Mouse (Mus musculus): ENCODE data around the gene 9230102O04Rik. TPM values are rescaled to one million over a fixed set of nuclear protein-coding genes. Genes with fewer than 3 reads are reported as not detected.
A peak's percentile ranks its signal among the peaks of the same experiment; 100 is the strongest.

The 9230102O04Rik gene
- polyA plus RNA-seq, 1 experiment from 2014 or later, result 0.65 TPM

DNA sequence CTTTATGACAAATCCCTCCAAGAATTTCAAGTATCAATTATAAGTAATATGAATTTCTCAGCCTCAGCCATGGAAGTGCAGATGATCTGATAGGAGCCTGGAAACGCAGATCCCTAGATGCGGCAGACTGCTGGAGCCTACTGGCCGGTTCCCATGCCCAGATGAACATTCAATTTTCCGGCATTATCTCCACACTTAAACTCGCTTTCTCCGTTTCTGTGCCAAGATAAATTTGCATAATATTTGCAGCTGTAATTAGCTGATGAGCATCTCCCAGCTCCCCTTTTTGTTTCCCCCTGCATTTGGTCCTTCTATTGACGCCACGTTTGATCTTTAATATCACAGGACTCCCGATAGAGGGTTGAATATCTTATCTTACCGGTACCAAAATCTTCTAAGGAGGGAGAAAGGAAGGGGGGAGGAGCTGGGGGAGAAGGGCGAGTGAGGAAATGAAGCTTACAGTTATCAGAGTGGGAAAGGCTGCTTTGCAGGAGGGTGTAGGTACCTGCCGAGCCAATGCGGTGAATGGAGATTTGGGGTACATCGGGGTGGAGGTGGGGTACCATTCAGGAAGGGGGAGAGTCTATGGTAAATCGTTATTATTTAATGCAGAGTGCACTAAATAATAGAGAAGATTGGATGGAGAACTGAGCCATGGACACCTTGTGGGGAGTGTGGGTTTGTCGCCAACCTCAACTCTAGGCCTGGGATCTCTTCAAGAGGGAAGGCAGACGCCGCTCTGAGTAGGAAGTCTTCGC, 5.7 kb upstream of the 9230102O04Rik start:
- peaks cover 9% of the 10 kb centered on the region for H3K4me1 ChIP-seq

DNA sequence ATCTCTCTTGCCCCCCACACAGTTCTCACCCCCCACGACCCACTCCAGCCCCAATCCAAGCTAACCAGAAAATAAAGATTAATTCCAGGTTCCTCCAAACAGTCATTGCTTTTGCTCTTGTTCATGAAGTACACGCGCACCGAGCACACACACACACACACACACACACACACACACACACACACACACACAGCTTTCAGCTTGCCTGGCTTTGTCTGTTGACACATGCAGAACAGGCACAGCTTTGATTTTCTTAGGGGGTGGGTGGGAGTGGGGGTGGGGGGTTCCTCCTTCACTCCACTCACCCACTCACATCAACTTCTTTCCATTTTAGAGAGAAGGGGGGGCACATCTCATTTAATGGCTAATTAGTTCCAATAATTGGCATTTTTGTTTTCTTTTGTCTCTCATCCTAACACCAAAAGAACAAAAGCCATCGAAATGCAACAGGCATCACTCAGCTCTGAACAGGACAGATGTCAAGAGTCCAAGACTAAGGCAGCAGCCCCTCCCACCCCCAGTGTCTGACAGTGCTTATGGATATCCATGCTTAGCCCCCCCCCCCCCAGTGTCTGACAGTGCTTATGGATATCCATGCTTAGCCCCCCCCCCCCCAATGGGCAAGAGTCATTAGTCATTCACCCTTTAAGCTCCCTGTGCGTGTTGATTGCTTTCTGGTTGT, 4.1 kb upstream of the 9230102O04Rik start:
- H3K27ac ChIP-seq (replicated peaks), result no peak overlapping the region
- ATAC-seq (ENCODE audit: insufficient number of reproducible peaks, low FRiP score, low TSS enrichment, low read depth), result no peak
- peaks cover 20% of the 10 kb centered on the region for H3K4me1 ChIP-seq
- no peaks in the 10 kb centered on the region for H3K9me3 ChIP-seq (replicated peaks)
- no peak overlapping the region for H3K4me2 ChIP-seq (replicated peaks)
- peaks cover 90% of the 10 kb centered on the region for H3K27me3 ChIP-seq
- H3K4me3 ChIP-seq (replicated peaks), result no peak overlapping the region
- 9% methylated on average over 6 of the region's 6 CpGs for WGBS
- no peaks in the 10 kb centered on the region for H3K36me3 ChIP-seq
- no peak overlapping the region for H3K9ac ChIP-seq

More for the DNA sequence above, 5.7 kb upstream of the 9230102O04Rik start:
- WGBS, result 4% methylated on average over 19 of the region's 19 CpGs
- Histone ChIP-seq H3K9ac (no peak overlapping the region), H3K36me3 (no peaks in the 10 kb centered on the region), H3K4me2 (replicated peaks) (no peak overlapping the region), H3K27ac (replicated peaks) (no peak overlapping the region), H3K27me3 (peaks cover 93% of the 10 kb centered on the region), H3K9me3 (replicated peaks) (no peaks in the 10 kb centered on the region), H3K4me3 (replicated peaks) (no peak overlapping the region)
- no peak for ATAC-seq (ENCODE audit: insufficient number of reproducible peaks, low FRiP score, low TSS enrichment, low read depth)

DNA sequence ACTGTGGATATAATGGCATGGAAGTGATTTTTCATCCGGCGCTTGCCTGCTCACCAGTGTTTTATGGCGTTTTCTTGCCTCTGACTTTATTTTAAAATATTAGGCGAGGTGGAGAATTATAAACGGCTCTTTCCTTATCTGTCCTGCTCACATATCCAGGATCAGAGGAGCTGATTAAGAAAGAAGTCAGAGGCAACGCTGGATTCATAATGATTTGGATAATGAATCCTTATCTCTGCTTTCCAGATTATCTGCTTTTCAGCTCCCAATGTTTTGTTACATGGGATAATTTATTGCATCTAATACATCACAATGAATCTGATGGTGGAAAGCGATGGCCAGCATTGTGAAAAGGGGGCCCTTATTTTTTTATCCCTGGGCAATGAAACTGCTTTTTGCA, 3.2 kb upstream of the 9230102O04Rik start:
- no peak overlapping the region for H3K4me3 ChIP-seq (replicated peaks)
- 11% methylated on average over 7 of the region's 7 CpGs for WGBS
- H3K9me3 ChIP-seq (replicated peaks), result no peaks in the 10 kb centered on the region
- peaks cover 89% of the 10 kb centered on the region for H3K27me3 ChIP-seq
- no peak overlapping the region for H3K4me2 ChIP-seq (replicated peaks)
- H3K9ac ChIP-seq, result no peak overlapping the region
- ATAC-seq (ENCODE audit: insufficient number of reproducible peaks, low FRiP score, low TSS enrichment, low read depth), result no peak
- no peaks in the 10 kb centered on the region for H3K36me3 ChIP-seq
- peaks cover 20% of the 10 kb centered on the region for H3K4me1 ChIP-seq
- H3K27ac ChIP-seq (replicated peaks), result no peak overlapping the region

DNA sequence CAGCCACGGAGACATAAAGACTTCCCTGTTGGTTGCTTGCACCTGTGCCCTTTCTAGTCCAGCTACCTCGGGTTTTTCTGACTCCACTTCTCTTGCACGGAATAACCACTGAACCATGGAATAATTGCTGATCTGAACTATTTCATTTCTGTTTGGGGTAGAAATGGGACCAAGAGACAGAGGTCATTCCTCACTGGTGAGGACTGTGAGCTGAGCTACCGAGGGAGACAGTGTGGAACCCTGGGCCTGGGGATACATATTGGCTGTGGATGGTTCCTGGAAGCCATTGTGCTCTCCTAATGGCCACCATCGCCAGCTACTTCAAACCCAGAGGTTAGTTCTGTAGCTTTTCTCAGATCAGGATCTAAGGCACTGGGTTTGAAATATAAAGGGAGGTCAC, 1.6 kb upstream of the 9230102O04Rik start:
- Histone ChIP-seq H3K4me3 (replicated peaks) (no peak overlapping the region), H3K36me3 (no peaks in the 10 kb centered on the region), H3K9me3 (replicated peaks) (no peaks in the 10 kb centered on the region), H3K9ac (no peak overlapping the region), H3K27me3 (peaks cover 89% of the 10 kb centered on the region), H3K27ac (replicated peaks) (no peak overlapping the region), H3K4me1 (peaks cover 16% of the 10 kb centered on the region), H3K4me2 (replicated peaks) (no peak overlapping the region)
- ATAC-seq (ENCODE audit: insufficient number of reproducible peaks, low FRiP score, low TSS enrichment, low read depth), result no peak
- WGBS, result 7% methylated on average over 5 of the region's 5 CpGs

DNA sequence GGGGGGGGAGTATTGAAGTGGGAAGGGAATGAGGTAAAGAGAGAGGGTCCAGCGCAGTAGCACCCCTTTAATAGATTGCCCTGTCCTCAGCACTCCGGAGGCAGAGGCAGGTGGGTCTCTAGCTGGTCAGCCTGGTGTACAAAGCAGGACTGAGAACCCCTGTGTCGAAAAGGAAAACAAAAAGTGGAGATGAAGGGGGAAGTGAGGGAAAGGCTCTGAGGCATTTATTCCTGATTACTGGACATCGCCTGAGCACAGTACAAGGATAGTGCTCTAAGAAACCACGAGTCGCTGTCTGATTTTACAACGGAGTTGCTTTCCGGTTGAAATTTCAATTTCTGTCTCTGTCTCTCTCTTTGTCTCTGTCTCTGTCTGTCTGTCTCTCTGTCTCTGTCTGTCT, 911 bp upstream of the 9230102O04Rik start:
- Histone ChIP-seq H3K9me3 (replicated peaks) (no peaks in the 10 kb centered on the region), H3K4me2 (replicated peaks) (no peak overlapping the region), H3K27ac (replicated peaks) (no peak overlapping the region), H3K4me3 (replicated peaks) (peak overlapping the region; percentile 28), H3K36me3 (no peaks in the 10 kb centered on the region), H3K9ac (no peak overlapping the region), H3K4me1 (peaks cover 11% of the 10 kb centered on the region), H3K27me3 (peaks cover 89% of the 10 kb centered on the region)
- no peak for ATAC-seq (ENCODE audit: insufficient number of reproducible peaks, low FRiP score, low TSS enrichment, low read depth)
- 8% methylated on average over 8 of the region's 8 CpGs for WGBS

DNA sequence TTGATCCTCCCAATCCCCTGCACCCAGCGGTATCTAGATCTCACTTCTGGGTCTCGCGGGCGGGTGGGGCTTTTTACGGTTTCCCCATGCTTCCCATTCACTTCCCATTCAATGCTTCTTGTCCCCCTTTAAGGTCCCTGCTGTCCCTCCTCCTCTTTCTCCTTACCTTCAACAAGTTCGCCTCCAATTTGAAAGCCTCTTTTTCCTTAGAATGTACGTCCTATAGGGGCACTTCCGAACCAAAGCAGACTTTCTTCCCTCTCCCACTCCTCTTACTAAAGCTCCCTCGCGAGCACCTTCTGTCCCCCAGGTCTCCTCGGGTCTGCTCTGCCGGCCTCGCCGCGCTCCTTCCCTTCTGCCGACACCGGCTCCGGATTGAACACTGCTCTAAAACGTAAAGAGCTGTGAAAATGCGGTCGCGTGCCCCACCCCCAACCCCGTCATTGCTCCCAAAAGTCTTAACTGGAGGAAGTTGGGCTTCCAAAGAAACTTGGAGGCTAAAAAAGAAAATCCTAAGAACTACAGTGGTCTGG, 377 bp upstream of the 9230102O04Rik start, which contains the start of gene Gata3:
Gene Gata3 (minus strand): TSS at position 384 of the 533 bp plus-strand sequence.
- Histone ChIP-seq H3K4me1 (peaks cover 11% of the 10 kb centered on the region), H3K9me3 (replicated peaks) (no peaks in the 10 kb centered on the region), H3K27me3 (peaks cover 89% of the 10 kb centered on the region), H3K4me3 (replicated peaks) (peak within 1 kb of the TSS; percentile 28), H3K9ac (no peak within 1 kb of the TSS), H3K36me3 (no peaks in the 10 kb centered on the region), H3K4me2 (replicated peaks) (peak within 1 kb of the TSS; percentile 47), H3K27ac (replicated peaks) (no peak within 1 kb of the TSS)
- no peak for ATAC-seq (ENCODE audit: insufficient number of reproducible peaks, low FRiP score, low TSS enrichment, low read depth)
- WGBS, result under 1% methylated on average over 23 of the region's 23 CpGs

DNA sequence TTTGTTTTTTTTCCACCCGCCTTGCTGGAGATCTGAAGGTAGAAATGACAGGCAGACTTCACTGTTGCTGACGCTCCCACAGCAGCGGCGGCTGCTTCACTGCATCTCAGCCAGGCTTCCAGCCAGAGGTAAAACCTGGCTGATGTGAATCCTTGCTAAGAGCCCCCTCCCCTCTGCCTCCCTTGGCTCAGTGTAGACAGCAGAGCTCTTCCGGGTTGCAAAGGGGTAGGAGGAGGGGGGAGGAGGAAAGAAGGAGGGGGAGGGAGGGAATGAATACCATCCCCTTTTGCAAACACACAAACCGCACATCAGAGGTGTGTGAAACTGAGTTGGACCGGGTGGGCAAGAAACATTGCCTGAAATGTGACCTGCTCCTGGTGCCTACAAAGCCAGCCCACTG, 1.7 kb downstream of the 9230102O04Rik start:
- Histone ChIP-seq H3K4me1 (peaks cover 30% of the 10 kb centered on the region), H3K4me2 (replicated peaks) (no peak overlapping the region), H3K27ac (replicated peaks) (no peak overlapping the region), H3K36me3 (no peaks in the 10 kb centered on the region), H3K27me3 (peaks cover 87% of the 10 kb centered on the region), H3K4me3 (replicated peaks) (no peak overlapping the region), H3K9me3 (replicated peaks) (no peaks in the 10 kb centered on the region), H3K9ac (no peak overlapping the region)
- ATAC-seq (ENCODE audit: insufficient number of reproducible peaks, low FRiP score, low TSS enrichment, low read depth), result no peak
- WGBS, result 2% methylated on average over 7 of the region's 7 CpGs

DNA sequence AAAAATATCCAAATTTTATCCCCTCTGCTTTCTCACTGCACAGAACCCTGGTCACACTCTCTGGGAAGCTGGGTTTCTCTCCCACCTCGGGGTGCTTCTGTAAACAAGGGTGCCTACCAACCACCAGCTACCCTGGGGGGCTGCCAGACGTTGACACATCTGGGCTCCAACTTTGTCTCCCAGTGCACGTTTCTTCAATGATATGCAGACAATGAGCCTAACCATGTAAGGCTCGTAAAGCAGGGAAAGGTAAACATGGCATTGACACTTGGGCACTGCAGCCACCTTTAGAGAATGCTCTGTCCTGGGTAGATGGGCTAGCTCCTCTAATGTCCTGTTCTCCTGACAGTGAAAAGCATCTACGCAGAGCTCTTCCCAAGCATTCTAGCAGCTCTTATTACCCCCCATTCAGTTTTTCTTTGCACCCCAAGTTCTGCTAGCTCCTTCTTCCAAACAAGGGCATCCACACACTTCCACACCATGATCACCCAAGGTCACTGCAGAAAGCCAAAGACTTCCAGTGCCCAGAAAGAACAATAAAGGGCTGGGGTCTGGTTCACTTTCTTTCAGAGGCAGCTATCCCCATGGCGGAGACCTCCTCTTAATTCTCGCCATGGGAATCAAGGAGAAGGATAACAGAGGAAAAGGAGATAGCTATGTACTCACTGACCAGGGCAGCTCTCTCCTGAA, 2.3 kb downstream of the 9230102O04Rik start:
- no peaks in the 10 kb centered on the region for H3K9me3 ChIP-seq (replicated peaks)
- peaks cover 36% of the 10 kb centered on the region for H3K4me1 ChIP-seq
- no peak for ATAC-seq (ENCODE audit: insufficient number of reproducible peaks, low FRiP score, low TSS enrichment, low read depth)
- H3K9ac ChIP-seq, result no peak overlapping the region
- WGBS, result 7% methylated on average over 7 of the region's 7 CpGs
- no peak overlapping the region for H3K4me3 ChIP-seq (replicated peaks)
- no peak overlapping the region for H3K4me2 ChIP-seq (replicated peaks)
- H3K36me3 ChIP-seq, result no peaks in the 10 kb centered on the region
- H3K27ac ChIP-seq (replicated peaks), result no peak overlapping the region
- peaks cover 87% of the 10 kb centered on the region for H3K27me3 ChIP-seq

DNA sequence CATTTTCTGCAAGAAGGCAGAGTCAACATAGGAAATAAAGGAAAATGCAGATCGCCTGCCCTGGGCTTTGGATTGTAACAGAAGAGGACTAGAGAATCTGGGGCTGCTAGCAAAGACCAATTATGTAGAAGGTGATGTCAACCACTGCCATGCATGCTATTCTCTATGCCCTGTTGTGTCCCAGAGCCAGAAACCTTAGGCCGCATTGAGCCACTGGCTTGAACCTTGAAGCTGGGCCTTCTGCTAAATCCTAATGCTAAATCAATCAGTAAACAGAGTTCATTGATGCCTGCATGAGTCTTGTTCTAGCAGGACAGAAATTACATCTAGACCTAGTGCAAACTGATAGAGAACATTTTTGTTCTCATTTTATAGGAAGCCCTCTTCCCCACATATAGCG, 3.3 kb downstream of the 9230102O04Rik start:
- Histone ChIP-seq H3K9ac (no peak overlapping the region), H3K4me3 (replicated peaks) (no peak overlapping the region), H3K36me3 (no peaks in the 10 kb centered on the region), H3K4me2 (replicated peaks) (no peak overlapping the region), H3K9me3 (replicated peaks) (no peaks in the 10 kb centered on the region), H3K27ac (replicated peaks) (no peak overlapping the region), H3K27me3 (peaks cover 91% of the 10 kb centered on the region), H3K4me1 (peaks cover 46% of the 10 kb centered on the region)
- no peak for ATAC-seq (ENCODE audit: insufficient number of reproducible peaks, low FRiP score, low TSS enrichment, low read depth)
- 18% methylated on average over 3 of the region's 3 CpGs for WGBS

DNA sequence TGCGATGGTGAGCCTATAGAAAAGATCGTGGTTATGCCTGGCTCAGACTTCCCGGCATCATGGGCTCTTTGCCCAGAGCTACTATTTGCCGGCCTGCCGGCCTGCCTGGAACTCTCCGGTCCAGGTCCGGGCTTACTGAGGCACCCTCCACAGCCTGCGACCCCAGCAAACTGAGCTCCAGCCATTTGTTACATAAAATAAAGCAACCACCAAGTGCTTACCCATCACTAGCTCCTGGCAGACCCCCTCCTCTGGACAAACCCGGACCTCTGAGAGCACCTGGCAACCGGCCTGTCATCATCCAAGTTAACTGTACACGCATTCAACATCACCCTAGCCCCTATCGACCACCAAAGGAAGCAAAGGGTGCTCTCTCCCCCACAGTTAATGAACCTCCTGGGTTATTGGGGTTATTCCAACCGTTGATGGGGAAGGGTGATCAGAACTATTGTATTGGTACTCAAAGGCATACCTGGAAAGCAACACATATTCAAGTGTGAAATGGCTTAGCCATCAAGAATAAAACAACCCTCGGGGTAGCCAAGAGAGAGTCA, 4.0 kb downstream of the 9230102O04Rik start:
- H3K4me2 ChIP-seq (replicated peaks), result no peak overlapping the region
- H3K9me3 ChIP-seq (replicated peaks), result no peaks in the 10 kb centered on the region
- no peak overlapping the region for H3K27ac ChIP-seq (replicated peaks)
- no peak overlapping the region for H3K9ac ChIP-seq
- H3K36me3 ChIP-seq, result no peaks in the 10 kb centered on the region
- H3K4me3 ChIP-seq (replicated peaks), result no peak overlapping the region
- H3K27me3 ChIP-seq, result peaks cover 91% of the 10 kb centered on the region
- no peak for ATAC-seq (ENCODE audit: insufficient number of reproducible peaks, low FRiP score, low TSS enrichment, low read depth)
- H3K4me1 ChIP-seq, result peaks cover 50% of the 10 kb centered on the region
- 21% methylated on average over 14 of the region's 14 CpGs for WGBS

Data from embryonic facial prominence, embryonic 15.5 days (tissue).